Mouse (Mus musculus) frontal cortex, postnatal 36 days (tissue): ENCODE data around the gene Gnb1l.
"Not testable (repeated sequence)": the region's sequence is repeated elsewhere in the genome, so short reads cannot be mapped to it uniquely, and the experiment has no call there.

Experiments used
- DNase-seq, 2 experiments: peaks; one replicate each; pipeline ENCODE4 v3.0.0; 2022; ENCODE audit warnings: low spot score in 2 of 2

Gnb1l gene

DNA sequence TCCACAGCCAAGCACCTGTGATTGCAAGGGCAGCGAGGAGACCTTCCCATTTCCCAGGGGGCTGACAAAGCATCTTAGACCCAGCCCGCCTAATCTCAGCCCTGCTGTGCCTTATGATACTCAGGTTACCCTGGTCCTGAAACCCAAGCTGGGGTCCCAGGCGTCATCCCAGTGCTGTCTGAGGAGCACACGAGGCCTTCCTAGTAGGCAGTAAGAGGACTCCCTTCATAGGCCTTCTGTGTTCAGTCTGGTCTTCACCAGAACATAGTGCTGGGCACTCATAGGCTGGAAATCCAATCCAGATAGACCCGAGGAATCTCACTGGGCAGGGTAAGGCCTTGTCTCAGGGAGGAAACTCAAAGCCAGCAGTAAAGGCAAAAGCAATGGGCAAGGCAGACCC is 14.7 kb upstream of the Gnb1l start:
- no peak for DNase-seq

- no peak for DNase-seq
Measured at GRCm38 (mm10) chr16:18484386-18484785, 14.1 kb upstream of the Gnb1l start.

DNA sequence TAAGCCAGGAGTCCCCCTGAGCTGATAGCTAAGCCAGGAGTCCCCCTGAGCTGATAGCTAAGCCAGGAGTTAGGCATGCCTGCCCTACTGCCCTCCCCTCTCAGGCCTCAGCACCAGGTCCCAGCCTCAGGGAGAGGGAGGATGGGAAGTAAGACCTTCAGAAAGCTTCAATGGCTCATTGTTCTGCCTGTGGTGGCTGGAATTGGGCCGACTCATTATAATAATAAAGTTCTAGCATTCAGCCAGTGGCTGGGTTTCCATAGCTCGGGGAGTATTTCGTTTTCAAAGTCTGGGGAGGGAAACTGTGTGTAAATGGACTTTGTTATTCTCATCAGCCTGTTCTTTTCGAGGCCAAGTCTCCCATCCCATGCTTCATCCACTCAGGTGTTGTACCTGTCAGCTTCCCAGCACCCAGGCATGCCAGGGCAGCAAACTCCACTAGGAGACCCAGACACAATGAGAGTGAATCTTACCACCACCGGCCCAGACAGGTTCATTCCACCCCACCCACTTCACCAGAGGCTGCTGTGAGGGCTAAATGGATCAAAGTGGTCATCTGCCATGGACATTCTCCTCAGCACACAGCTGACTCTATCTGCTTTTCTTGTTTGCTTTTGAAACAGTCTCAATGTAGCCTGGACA is 13.6 kb upstream of the Gnb1l start:
- DNase-seq = no peak

DNA sequence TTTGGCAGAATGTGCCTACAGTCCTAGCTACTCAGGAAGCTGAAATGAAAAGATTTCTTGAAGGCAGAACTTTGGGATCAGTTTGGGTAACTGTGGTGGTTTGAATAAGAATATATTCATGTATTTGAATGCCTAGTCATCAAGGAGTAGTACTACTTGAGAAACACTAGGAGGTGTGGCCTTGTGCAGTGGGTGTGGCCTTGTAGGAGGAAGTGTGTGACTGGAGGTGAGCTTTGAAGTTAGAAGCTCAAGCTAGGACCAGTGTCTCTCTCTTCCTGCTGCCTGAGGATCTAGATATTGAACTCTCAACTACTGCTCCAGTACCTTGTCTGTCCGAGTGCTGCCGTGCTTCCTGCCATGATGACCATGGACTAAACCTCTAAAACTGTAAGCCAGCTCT is 12.4 kb upstream of the Gnb1l start:
- DNase-seq = no peak

- DNase-seq = no peak
Measured at GRCm38 (mm10) chr16:18490281-18490680, 8.2 kb upstream of the Gnb1l start.

DNA sequence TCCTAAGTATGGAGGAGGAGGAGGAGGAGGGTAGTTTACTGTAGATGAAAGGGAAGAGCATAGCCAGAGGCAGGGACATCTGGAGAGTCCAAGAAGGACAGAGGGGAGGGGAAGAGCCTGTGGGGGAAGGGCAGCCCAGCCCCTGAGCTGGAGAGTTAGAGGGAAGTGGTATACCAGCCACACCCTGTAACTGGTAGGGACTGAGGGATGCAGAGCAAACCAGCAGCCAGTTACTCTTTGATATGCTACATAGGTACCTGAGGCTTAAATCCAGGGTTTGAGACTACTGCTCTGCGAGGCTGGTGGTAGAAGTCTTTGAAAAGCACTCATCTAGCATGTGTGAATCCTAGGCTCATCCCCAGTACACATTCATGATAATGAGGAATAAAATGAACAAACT is 7.6 kb upstream of the Gnb1l start:
- no peak for DNase-seq

DNA sequence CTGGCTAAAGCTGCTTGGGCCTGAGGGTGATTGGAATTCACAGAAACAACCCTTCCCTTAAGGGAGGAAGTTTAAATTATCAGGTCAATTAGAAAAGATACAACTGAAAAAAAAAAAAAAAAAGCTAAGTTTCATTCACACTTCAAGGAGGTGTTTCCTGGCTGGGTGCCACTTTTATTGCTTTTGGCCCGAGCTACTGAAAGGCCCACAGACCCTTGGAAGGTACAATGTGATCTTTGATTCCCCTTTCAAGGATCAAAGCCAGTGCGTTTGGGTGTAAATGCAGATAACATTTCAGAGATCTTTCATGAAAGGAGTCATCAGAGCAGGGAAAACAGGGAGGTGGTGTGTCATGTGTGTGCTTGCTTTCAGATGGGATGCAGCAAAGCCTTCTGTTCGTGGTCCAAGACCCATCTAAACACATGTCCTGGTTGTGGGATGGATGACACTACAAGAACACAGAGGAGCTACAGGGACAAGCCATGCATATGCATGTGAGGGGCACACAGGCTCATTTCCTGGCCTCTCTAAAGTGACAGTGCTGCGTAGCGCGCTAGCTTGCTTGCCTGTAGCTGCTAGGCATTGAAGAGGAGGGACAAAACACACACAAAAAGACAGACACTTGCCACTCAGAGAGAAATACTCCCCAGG is 523 bp upstream of the Gnb1l start:
- no peak for DNase-seq

GRCm38 (mm10) chr16:18498996-18499395 is 483 bp downstream of the Gnb1l start:
- DNase-seq = peak; percentile 8 to 24

DNA sequence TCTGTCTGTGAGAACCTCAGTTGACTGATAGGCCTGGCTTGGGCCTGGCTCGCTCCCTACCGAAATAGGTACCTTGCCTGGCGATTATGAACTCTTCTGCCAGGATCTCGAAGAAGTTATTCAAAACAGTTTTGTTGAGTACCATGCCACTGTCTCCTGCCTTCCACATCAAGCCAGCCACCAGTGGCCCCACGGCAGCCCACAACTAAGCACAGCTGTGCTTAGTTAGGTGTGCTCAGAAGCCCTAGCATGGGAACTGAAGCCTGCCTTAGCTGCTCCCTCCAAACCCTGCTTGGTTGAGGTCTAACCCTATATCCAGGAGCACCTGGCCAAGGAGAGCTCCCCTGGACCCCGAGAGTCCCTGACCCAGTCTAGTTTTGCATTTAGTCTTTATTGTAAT is 3.0 kb downstream of the Gnb1l start:
- no peak for DNase-seq

- DNase-seq = no peak
Measured at GRCm38 (mm10) chr16:18503566-18504342, 5.2 kb downstream of the Gnb1l start.

- DNase-seq = no peak
Measured at GRCm38 (mm10) chr16:18506524-18507199, 8.1 kb downstream of the Gnb1l start.

DNA sequence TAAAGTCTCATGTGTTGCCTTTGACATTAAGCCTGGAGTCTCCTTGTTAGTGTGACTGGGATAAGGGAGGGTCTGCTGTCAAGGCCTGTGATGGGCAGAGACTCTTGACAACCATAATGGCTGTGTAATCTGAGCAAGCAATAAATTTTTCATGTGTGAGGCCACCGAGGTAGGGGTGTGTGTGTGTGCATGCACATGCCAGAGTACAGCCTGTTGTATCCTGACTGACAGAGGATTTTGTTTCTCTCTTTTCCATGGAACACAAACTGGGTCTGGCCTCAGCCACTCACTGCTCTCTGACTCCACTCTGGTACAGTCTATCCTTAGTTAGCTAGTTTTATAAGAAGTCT is 8.7 kb downstream of the Gnb1l start:
- no peak for DNase-seq

DNA sequence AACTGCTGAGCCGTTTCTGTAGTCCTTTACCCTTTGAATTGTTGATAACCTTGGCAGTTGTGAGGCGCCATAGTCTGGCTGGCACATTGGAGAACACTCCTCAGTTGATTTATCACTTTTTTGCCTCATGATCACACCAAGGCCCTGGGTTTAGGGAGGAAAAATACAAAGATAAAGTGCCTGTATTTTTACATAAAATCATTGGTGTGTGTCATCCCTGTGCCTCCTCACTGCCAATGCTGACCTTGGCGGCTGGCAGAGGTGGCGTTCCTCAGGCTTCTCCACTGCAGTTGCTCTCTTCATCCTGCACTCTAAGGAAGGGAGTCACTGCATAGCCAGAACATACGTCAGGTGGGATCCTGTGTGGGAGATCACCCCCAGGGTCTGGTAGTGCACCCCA is 13.2 kb downstream of the Gnb1l start:
- no peak for DNase-seq

DNA sequence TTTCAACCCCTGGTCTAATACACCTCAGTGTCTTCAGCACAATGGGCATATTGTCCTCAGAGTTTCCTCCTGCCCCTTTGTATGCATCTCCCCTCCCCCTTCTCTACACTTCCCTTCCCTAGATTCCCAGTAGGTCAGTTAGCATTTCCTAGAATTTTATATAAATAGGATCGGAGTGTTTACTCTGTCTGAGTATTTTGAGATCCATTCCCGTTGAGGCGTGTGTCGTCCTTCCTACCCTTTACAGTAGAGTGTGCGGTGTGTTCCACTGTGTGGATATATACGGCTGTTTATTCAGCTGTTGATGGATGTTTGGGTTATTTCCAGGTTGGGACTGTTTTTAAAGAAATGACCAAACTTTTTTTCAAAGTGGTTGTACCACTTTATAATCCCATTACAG is 15.0 kb downstream of the Gnb1l start:
- DNase-seq = no peak

- DNase-seq = peak; percentile 38 to 39
Measured at GRCm38 (mm10) chr16:18518091-18518490, 19.6 kb downstream of the Gnb1l start.

DNA sequence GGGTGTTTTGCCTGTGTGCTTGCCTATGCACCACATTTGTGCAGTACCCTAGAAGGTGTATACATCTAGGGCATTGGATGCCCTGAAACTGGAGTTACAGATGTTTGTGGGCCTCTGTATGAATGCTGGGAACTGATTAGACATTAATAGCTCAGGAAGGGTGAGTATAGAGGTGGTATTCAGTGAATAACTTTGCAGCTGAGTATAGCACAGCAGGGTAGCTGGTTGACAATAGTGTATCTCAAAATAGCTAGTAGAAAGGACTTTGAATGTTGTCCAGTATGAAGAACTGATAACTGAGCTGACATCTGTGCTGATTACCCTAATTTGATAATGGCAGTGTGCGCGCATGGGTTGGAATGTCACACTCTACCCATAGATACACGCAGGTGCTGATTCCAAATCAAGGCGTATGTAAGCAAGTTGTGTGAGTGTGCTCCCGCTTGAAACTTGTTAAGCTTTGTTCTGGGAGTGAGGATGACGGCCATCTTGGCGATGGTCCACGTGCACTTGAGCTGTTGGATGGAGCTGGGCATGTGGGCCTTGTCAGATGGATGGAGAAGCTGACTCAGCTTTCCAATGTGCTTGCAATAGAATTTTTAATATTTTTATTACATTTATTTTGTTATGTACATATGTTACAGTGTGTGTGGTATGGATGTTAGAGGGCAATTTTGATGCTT is 25.2 kb downstream of the Gnb1l start:
- no peak for DNase-seq

DNA sequence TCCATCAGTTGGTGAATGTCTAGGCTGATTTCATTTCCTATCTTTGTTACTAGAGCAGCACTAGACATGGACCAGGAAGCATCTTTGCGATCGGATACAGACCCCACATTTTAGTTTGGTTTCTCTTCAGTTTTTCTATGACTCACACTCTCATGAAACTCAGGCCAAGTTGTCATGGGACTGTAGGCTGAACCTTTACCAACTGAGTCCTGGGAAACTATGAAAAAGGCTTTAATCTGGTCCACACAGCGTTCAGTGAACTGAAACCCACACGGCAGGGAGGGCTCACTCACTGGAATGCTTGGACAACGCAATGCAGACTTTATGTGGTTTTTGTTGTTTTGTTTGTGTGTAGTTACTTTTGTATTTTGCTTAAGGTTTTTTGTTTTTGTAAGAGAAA is 30.1 kb downstream of the Gnb1l start:
- DNase-seq = no peak

GRCm38 (mm10) chr16:18533061-18533460 is 34.5 kb downstream of the Gnb1l start:
- DNase-seq = not testable (repeated sequence)

DNA sequence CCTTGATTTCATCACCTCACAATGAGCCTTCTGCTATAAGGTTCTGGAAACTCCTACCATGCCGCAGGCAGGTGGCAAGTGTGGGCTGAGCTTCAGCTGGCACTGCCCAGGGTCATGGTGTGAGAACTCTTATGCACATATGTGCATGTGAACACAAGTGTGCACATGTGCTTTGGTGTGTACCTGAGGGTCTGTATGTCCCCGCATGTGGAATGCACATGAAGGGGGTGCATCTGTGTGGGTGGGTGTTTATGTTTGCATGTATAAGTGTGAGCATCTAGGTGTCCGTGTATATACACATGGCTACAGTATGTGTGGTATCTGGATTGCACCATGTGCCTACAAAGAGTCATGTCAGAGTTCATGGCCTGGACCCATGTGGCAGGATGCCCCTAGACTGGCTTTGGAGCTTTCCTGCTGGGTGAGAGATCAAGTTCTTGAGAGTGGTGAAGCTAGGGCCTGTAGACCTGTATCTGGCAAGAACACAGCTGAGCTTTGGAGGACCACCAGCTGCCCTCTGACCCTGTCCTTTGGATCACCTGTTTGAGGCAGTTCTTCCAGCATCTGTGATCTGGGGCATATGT is 39.0 kb downstream of the Gnb1l start:
- DNase-seq = no peak

DNA sequence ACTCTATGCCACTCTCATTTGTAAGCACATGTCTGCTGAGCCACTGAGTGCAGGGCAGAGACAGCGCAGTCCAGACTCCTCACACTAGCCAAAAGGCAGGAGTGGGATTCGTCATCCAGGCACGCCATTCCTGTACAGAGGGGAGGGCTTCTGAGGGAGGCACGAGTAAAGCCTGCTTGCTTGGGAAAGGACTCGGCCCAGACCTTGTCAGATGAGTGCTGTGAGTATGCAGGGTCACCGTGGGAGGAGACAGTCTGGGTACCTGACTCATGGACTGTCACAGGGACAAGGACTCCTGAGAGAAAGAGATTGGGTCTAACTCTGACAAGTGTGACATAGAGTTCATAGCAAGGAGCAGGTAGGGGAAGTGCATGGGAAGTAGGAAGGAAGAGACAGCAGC is 40.8 kb downstream of the Gnb1l start:
- DNase-seq = no peak

DNA sequence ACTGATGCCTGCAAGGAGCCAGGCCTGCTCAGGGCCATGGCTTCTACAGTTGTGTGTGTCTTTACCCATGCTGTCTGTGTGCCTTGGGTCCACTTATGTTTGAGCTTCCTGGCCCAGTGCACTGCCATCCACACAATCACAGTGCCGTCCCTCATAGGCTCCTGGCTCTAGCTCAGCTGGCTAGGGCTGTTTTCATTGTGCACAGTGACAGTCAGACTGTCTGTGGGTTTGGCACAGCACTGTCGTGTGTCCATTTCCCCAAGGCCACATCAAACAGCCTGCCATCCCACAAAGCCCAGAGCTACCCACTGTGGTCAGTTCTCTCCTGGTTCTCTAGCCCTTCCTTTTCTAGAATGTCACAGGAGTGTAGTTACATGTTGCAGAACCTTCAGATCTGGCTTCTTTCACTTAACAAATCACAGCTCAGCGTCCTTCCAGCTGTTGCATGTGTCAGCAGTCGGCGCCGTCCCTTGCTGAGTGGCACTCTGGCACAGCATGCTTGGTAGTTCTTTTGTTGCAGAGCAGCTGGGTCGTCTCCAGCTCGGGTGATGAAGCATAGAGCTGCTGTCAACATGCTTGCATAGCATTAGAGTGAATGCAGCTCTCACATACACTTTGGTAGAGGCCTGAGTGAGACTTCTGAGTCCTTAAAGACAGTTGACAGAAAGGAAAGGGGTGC is 44.8 kb downstream of the Gnb1l start:
- no peak for DNase-seq
